Mouse (Mus musculus) left cerebral cortex, adult 2 months (tissue): Measurements from ENCODE around the gene Dnah14. TPM values are rescaled to one million over a fixed set of nuclear protein-coding genes. Genes with fewer than 3 reads are reported as not detected.

Experiments
- DNase-seq, 2 experiments: peaks; one replicate each; pipeline ENCODE4 v3.0.0; 2021 to 2022; ENCODE audit warnings: low spot score in 2 of 2, mixed read lengths in 1 of 2; ENCODE audit errors: extremely low spot score in 1 of 2
- H3K27ac ChIP-seq: fragments of 200-600 bp; 2 replicates; pipeline ENCODE4 v1.8.1; 2022
- H3K4me3 ChIP-seq: fragments of 200-600 bp; 2 replicates; pipeline ENCODE4 v1.8.1; 2022
- CTCF ChIP-seq: fragments of 200-600 bp; IDR thresholded peaks from 2 replicates; pipeline ENCODE4 v1.8.1; 2022; ENCODE audit warnings: antibody characterized with exemption, mild to moderate bottlenecking, moderate library complexity
- intact Hi-C: fragments of 180-260 bp; cut with DNase I; formaldehyde crosslinking; loops from one replicate; pipeline ENCODE4 v1.15.1; 2025
- total RNA-seq, 2 experiments: library from RNA; stranded (reverse); gene quantifications; 2 replicates each; pipeline ENCODE4 v1.2.3; 2021

Gene Dnah14
- total RNA-seq, 2 experiments from 2014 or later = 0.49 to 1.4 TPM

GRCm38 (mm10) chr1:181811481-181812223 is 235.3 kb downstream of the Dnah14 start:
- no peak for TF ChIP-seq CTCF
- Histone ChIP-seq H3K27ac (no peak overlapping the region), H3K4me3 (no peak overlapping the region)
- intact Hi-C loops = no loop called here
- DNase-seq = no peak

GRCm38 (mm10) chr1:181826716-181827115 is 250.4 kb downstream of the Dnah14 start:
- intact Hi-C loops = no loop called here
- H3K4me3 ChIP-seq = no peak overlapping the region
- H3K27ac ChIP-seq = no peak overlapping the region
- no peak for TF ChIP-seq CTCF
- no peak for DNase-seq

- intact Hi-C loops = no loop called here
Observed at GRCm38 (mm10) chr1:181828365-181828764, 252.0 kb downstream of the Dnah14 start.

GRCm38 (mm10) chr1:181832720-181833119 is 256.4 kb downstream of the Dnah14 start:
- H3K4me3 ChIP-seq = no peak overlapping the region
- TF ChIP-seq CTCF = no peak; the same call in 1 of the 2 replicates
- H3K27ac ChIP-seq = no peak overlapping the region
- intact Hi-C loops = no loop called here
- DNase-seq = peak in 1 of 2 experiments; percentile 30

More at GRCm38 (mm10) chr1:181828365-181828764, 252.0 kb downstream of the Dnah14 start:
- no peak overlapping the region for H3K27ac ChIP-seq
- peak; percentile 18 for TF ChIP-seq CTCF
- H3K4me3 ChIP-seq = no peak overlapping the region
- no peak for DNase-seq

GRCm38 (mm10) chr1:181833143-181833542 is 256.8 kb downstream of the Dnah14 start:
- Histone ChIP-seq H3K27ac (no peak overlapping the region), H3K4me3 (no peak overlapping the region)
- TF ChIP-seq CTCF = no peak
- intact Hi-C loops = no loop called here
- no peak for DNase-seq

- Histone ChIP-seq H3K4me3 (no peak overlapping the region), H3K27ac (no peak overlapping the region)
- intact Hi-C loops = no loop called here
- no peak for TF ChIP-seq CTCF
- no peak for DNase-seq
Observed at GRCm38 (mm10) chr1:181838111-181838510, 261.8 kb downstream of the Dnah14 start.

- intact Hi-C loops = no loop called here
- Histone ChIP-seq H3K27ac (no peak overlapping the region), H3K4me3 (no peak overlapping the region)
- no peak for TF ChIP-seq CTCF
- no peak for DNase-seq
Observed at GRCm38 (mm10) chr1:181839746-181840366, 263.5 kb downstream of the Dnah14 start.

GRCm38 (mm10) chr1:181841396-181841795 is 265.0 kb downstream of the Dnah14 start:
- intact Hi-C loops = no loop called here
- peak overlapping the region; percentile 92 for H3K27ac ChIP-seq
- H3K4me3 ChIP-seq = peak overlapping the region; percentile 87
- no peak for DNase-seq
- no peak for TF ChIP-seq CTCF

GRCm38 (mm10) chr1:181841864-181842672 is 265.7 kb downstream of the Dnah14 start:
- TF ChIP-seq CTCF = peak; percentile 26
- peak; percentile 94 to 97 for DNase-seq
- Histone ChIP-seq H3K4me3 (peak overlapping the region; percentile 87), H3K27ac (peak overlapping the region; percentile 92)
- intact Hi-C loops = no loop called here

GRCm38 (mm10) chr1:181842781-181843180 is 266.4 kb downstream of the Dnah14 start, which contains the start of gene Lbr:
Gene Lbr (minus strand): TSS chr1:181843046.
- Histone ChIP-seq H3K4me3 (peak within 1 kb of the TSS; percentile 87), H3K27ac (peak within 1 kb of the TSS; percentile 92)
- no peak for DNase-seq
- intact Hi-C loops = no loop called here
- TF ChIP-seq CTCF = no peak

- H3K4me3 ChIP-seq = no peak overlapping the region
- intact Hi-C loops = no loop called here
- H3K27ac ChIP-seq = no peak overlapping the region
- no peak for TF ChIP-seq CTCF
- DNase-seq = no peak
Observed at GRCm38 (mm10) chr1:181844874-181845547, 268.7 kb downstream of the Dnah14 start.
